Mouse (Mus musculus) forebrain, embryonic 15.5 days (tissue): ENCODE measurements at regions not wholly inside any gene's neighbourhood (a gene's known extent, or its start where the extent isn't known, plus 50 kb on each side); places are given as distances from the start of the nearest gene placed in this dataset.

Source experiments
- ATAC-seq: fragments of 200-750 bp; cut with Nextera tagmentation; replicated peaks from 2 replicates; pipeline ENCODE4 v1.8.0; 2017; ENCODE audit warnings: mild to moderate bottlenecking, moderate TSS enrichment, moderate library complexity
- H3K27ac ChIP-seq: fragments of 300-500 bp; sonication (generic); replicated peaks from 2 replicates; pipeline ENCODE4 v1.5.1; 2015; ENCODE audit warnings: mild to moderate bottlenecking, inconsistent platforms
- H3K27me3 ChIP-seq: fragments of 300-500 bp; sonication (generic); 2 replicates; pipeline ENCODE4 v1.6.1; 2015; ENCODE audit warnings: inconsistent platforms
- H3K36me3 ChIP-seq: fragments of 300-500 bp; sonication (generic); 2 replicates; pipeline ENCODE4 v1.6.1; 2015; ENCODE audit warnings: mild to moderate bottlenecking, inconsistent platforms
- H3K4me1 ChIP-seq: fragments of 300-500 bp; sonication (generic); 2 replicates; pipeline ENCODE4 v1.6.1; 2015; ENCODE audit warnings: inconsistent platforms
- H3K4me2 ChIP-seq: fragments of 300-500 bp; sonication (generic); replicated peaks from 2 replicates; pipeline ENCODE4 v1.6.1; 2015; ENCODE audit warnings: mild to moderate bottlenecking, inconsistent platforms
- H3K4me3 ChIP-seq: fragments of 300-500 bp; sonication (generic); 2 replicates; pipeline ENCODE4 v1.5.1; 2015; ENCODE audit warnings: mild to moderate bottlenecking, inconsistent platforms
- H3K9ac ChIP-seq: fragments of 300-500 bp; sonication (generic); replicated peaks from 2 replicates; pipeline ENCODE4 v1.6.1; 2015; ENCODE audit warnings: mild to moderate bottlenecking, inconsistent platforms
- H3K9me3 ChIP-seq: fragments of 300-500 bp; sonication (generic); 2 replicates; pipeline ENCODE4 v1.6.1; 2016; ENCODE audit warnings: inconsistent platforms
- WGBS: fragments of 180-500 bp; shearing (Covaris S2); methylation state at CpG from one replicate; pipeline ENCODE4 v1.1.7; 2015; ENCODE audit warnings: mixed read lengths; 5-methylcytosine and 5-hydroxymethylcytosine counted together

- no peak overlapping the region for H3K4me2 ChIP-seq
- no peaks in the 10 kb centered on the region for H3K27me3 ChIP-seq
- 0 out of 2 replicates have a peak, but pooled peaks cover 2% of the 10 kb centered on the region for H3K4me1 ChIP-seq
- H3K9me3 ChIP-seq: no peaks in the 10 kb centered on the region
- H3K27ac ChIP-seq: no peak overlapping the region
- H3K36me3 ChIP-seq: no peaks in the 10 kb centered on the region
- 32% methylated on average over 2 of the region's 2 CpGs for WGBS
- ATAC-seq: no peak
- H3K9ac ChIP-seq: no peak overlapping the region
- no peak overlapping the region for H3K4me3 ChIP-seq
These were observed 631.8 kb upstream of the Gm21961 start for GRCm38 (mm10) chr15:65646470-65646869.

- ATAC-seq: no peak
- no peak overlapping the region for H3K4me2 ChIP-seq
- H3K36me3 ChIP-seq: no peaks in the 10 kb centered on the region
- H3K4me3 ChIP-seq: no peak overlapping the region
- H3K27me3 ChIP-seq: no peaks in the 10 kb centered on the region
- no peak overlapping the region for H3K27ac ChIP-seq
- WGBS: 24% methylated on average over 2 of the region's 2 CpGs
- no peaks in the 10 kb centered on the region for H3K9me3 ChIP-seq
- H3K4me1 ChIP-seq: 0 out of 2 replicates have a peak, but pooled peaks cover 3% of the 10 kb centered on the region
- no peak overlapping the region for H3K9ac ChIP-seq
These were observed 624.8 kb upstream of the Gm21961 start for GRCm38 (mm10) chr15:65639484-65639883.

GRCm38 (mm10) chr15:65637520-65638184, 622.9 kb upstream of the Gm21961 start:
- Histone ChIP-seq H3K9me3 (no peaks in the 10 kb centered on the region), H3K4me2 (no peak overlapping the region), H3K9ac (no peak overlapping the region), H3K4me3 (no peak overlapping the region), H3K4me1 (0 out of 2 replicates have a peak, but pooled peaks cover 3% of the 10 kb centered on the region), H3K36me3 (no peaks in the 10 kb centered on the region), H3K27ac (no peak overlapping the region), H3K27me3 (no peaks in the 10 kb centered on the region)
- ATAC-seq: peak; percentile 85
- 43% methylated on average over 6 of the region's 6 CpGs for whole genome bisulfite sequencing

GRCm38 (mm10) chr15:65632440-65632839, 617.7 kb upstream of the Gm21961 start:
- no peak overlapping the region for H3K4me3 ChIP-seq
- H3K36me3 ChIP-seq: no peaks in the 10 kb centered on the region
- no peak overlapping the region for H3K4me2 ChIP-seq
- no peaks in the 10 kb centered on the region for H3K9me3 ChIP-seq
- H3K9ac ChIP-seq: no peak overlapping the region
- H3K27ac ChIP-seq: no peak overlapping the region
- ATAC-seq: no peak
- WGBS: 90% methylated on average over 5 of the region's 5 CpGs
- H3K4me1 ChIP-seq: no peaks in the 10 kb centered on the region
- H3K27me3 ChIP-seq: no peaks in the 10 kb centered on the region

GRCm38 (mm10) chr15:65630476-65630875, 615.8 kb upstream of the Gm21961 start:
- Histone ChIP-seq H3K9ac (no peak overlapping the region), H3K4me2 (no peak overlapping the region)
- no peak for ATAC-seq

GRCm38 (mm10) chr15:65592718-65593477, 578.2 kb upstream of the Gm21961 start:
- Histone ChIP-seq H3K9ac (no peak overlapping the region), H3K27me3 (no peaks in the 10 kb centered on the region), H3K9me3 (no peaks in the 10 kb centered on the region), H3K4me1 (peaks cover 9% of the 10 kb centered on the region), H3K4me2 (no peak overlapping the region), H3K36me3 (no peaks in the 10 kb centered on the region), H3K4me3 (no peak overlapping the region), H3K27ac (no peak overlapping the region)
- ATAC-seq: peak; percentile 98
- 20% methylated on average over 2 of the region's 2 CpGs for WGBS

More at GRCm38 (mm10) chr15:65630476-65630875, 615.8 kb upstream of the Gm21961 start:
- Histone ChIP-seq H3K27me3 (no peaks in the 10 kb centered on the region), H3K4me3 (no peak overlapping the region), H3K36me3 (no peaks in the 10 kb centered on the region), H3K27ac (no peak overlapping the region), H3K4me1 (no peaks in the 10 kb centered on the region), H3K9me3 (no peaks in the 10 kb centered on the region)
- 79% methylated on average over 1 of the region's 1 CpGs for WGBS

- 0 out of 2 replicates have a peak, but pooled peaks have one; percentile 41 for ATAC-seq
- no peaks in the 10 kb centered on the region for H3K9me3 ChIP-seq
- peaks cover 4% of the 10 kb centered on the region; the same call in 1 of the 2 replicates for H3K4me1 ChIP-seq
- no peak overlapping the region for H3K9ac ChIP-seq
- H3K27ac ChIP-seq: no peak overlapping the region
- H3K4me2 ChIP-seq: no peak overlapping the region
- H3K27me3 ChIP-seq: no peaks in the 10 kb centered on the region
- no peaks in the 10 kb centered on the region for H3K36me3 ChIP-seq
- H3K4me3 ChIP-seq: no peak overlapping the region
- 60% methylated on average over 2 of the region's 2 CpGs for WGBS
These were observed 570.9 kb upstream of the Gm21961 start for GRCm38 (mm10) chr15:65585566-65585965.

GRCm38 (mm10) chr15:65579353-65579752, 564.6 kb upstream of the Gm21961 start:
- ATAC-seq: no peak
- Histone ChIP-seq H3K36me3 (no peaks in the 10 kb centered on the region), H3K4me1 (no peaks in the 10 kb centered on the region), H3K4me3 (no peak overlapping the region), H3K27me3 (no peaks in the 10 kb centered on the region), H3K9me3 (no peaks in the 10 kb centered on the region), H3K9ac (no peak overlapping the region), H3K27ac (no peak overlapping the region), H3K4me2 (no peak overlapping the region)
- WGBS: 90% methylated on average over 1 of the region's 1 CpGs

- Histone ChIP-seq H3K36me3 (no peaks in the 10 kb centered on the region), H3K9ac (no peak overlapping the region), H3K27me3 (no peaks in the 10 kb centered on the region), H3K9me3 (no peaks in the 10 kb centered on the region), H3K4me3 (no peak overlapping the region), H3K4me2 (no peak overlapping the region), H3K27ac (no peak overlapping the region), H3K4me1 (no peaks in the 10 kb centered on the region)
- 84% methylated on average over 2 of the region's 2 CpGs for WGBS
- ATAC-seq: no peak
These were observed 553.2 kb upstream of the Gm21961 start for GRCm38 (mm10) chr15:65567931-65568330.

- no peak overlapping the region for H3K9ac ChIP-seq
- H3K27ac ChIP-seq: no peak overlapping the region
- no peak overlapping the region for H3K4me3 ChIP-seq
- H3K27me3 ChIP-seq: no peaks in the 10 kb centered on the region
- ATAC-seq: no peak
- WGBS: 90% methylated on average over 8 of the region's 8 CpGs
- H3K36me3 ChIP-seq: no peaks in the 10 kb centered on the region
- no peaks in the 10 kb centered on the region for H3K9me3 ChIP-seq
- no peaks in the 10 kb centered on the region for H3K4me1 ChIP-seq
- H3K4me2 ChIP-seq: no peak overlapping the region
These were observed 543.4 kb upstream of the Gm21961 start for GRCm38 (mm10) chr15:65557846-65558835.

GRCm38 (mm10) chr15:65549046-65549445, 534.3 kb upstream of the Gm21961 start:
- Histone ChIP-seq H3K27me3 (no peaks in the 10 kb centered on the region), H3K9me3 (no peaks in the 10 kb centered on the region), H3K36me3 (no peaks in the 10 kb centered on the region), H3K4me2 (no peak overlapping the region), H3K4me3 (no peak overlapping the region), H3K27ac (no peak overlapping the region), H3K4me1 (no peaks in the 10 kb centered on the region), H3K9ac (no peak overlapping the region)
- no peak for ATAC-seq
- WGBS: 67% methylated on average over 2 of the region's 2 CpGs

GRCm38 (mm10) chr15:65535606-65536005, 520.9 kb upstream of the Gm21961 start:
- no peaks in the 10 kb centered on the region for H3K4me1 ChIP-seq
- H3K9me3 ChIP-seq: no peaks in the 10 kb centered on the region
- no peaks in the 10 kb centered on the region for H3K36me3 ChIP-seq

More at GRCm38 (mm10) chr15:65535606-65536005, 520.9 kb upstream of the Gm21961 start:
- WGBS: 71% methylated on average over 3 of the region's 3 CpGs
- no peak overlapping the region for H3K27ac ChIP-seq
- no peak for ATAC-seq
- no peak overlapping the region for H3K9ac ChIP-seq
- H3K4me2 ChIP-seq: no peak overlapping the region
- H3K27me3 ChIP-seq: no peaks in the 10 kb centered on the region
- H3K4me3 ChIP-seq: no peak overlapping the region
